Mouse (Mus musculus) thymus, postnatal 14 days (tissue): Measurements from ENCODE around the gene Slx1b.
"Not testable (repeated sequence)": the region's sequence is repeated elsewhere in the genome, so short reads cannot be mapped to it uniquely, and the experiment has no call there.

Source experiments
- DNase-seq: peaks from one replicate; pipeline ENCODE4 v3.0.0; 2021

Slx1b gene

DNA sequence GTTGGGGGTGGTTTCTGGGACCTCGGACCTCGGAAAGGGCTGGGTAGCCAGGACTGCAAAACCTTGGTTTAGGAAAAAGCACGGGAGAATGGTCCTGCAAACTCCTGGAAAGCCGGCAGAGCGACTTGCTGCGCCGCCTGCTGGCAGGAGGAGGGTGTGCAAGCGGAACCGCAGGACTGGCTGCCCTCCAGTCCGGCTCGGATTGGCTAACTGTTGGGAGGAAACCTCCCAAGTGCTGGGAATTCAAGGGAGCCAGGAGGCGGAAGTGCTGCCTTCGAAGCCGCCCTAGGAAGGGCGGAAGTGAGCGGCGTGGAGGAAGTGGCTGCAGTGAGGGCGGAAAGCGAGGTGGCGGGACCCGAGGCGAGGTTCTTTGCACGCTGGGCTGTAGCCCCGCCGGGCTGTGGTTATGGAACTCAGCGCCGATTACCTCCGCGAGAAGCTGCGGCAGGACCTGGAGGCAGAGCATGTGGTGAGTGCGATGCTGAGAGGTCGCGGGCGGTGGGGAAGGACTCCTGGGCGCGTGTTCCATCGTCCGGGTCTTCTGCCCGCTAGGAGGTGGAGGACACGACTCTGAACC lies at the start of gene Slx1b:
TSS of gene Slx1b (minus strand) at position 154 of the 577 bp plus-strand sequence.
- DNase-seq: peak; percentile 93

DNA sequence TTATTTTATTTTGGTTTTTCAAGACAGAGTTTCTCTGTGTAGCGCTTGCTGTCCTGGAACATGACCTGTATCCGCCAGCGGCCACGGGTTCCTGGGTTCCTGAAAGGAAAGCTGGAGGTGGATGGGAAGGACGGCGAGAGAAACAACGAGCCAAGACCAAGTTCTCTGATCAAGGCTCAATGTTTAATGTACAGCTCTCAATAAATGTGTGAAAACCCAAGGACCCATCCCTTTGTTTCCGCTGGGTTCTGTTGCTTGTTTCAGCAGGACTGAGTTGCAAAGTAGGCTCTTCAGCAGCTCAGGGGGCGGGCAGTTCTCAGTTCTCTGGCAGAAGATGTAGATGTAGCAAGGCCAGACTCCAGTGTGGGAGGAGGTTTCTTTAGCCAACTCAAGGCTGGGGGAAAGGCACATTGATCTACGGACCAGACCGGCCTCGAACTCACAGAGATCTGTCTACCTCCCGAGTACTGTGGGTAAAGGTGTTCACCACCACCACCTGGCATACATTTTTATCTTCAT lies 46.4 kb upstream of the Slx1b start:
- no peak for DNase-seq

DNA sequence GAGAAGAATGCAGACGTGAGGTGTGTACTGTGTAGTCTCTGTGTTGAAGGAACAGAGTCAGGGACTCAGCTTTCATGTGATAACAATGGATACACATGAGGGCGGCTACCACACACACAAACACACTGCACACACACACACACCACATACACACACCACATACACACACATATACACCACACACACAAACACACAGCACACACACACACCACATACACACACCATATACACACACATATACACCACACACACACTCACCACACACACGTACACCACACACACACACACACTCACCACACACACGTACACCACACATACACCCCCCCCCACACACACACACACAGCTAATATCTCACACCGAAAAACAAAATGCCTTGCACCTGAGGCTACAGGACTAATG lies 45.9 kb upstream of the Slx1b start:
- DNase-seq: no peak

DNA sequence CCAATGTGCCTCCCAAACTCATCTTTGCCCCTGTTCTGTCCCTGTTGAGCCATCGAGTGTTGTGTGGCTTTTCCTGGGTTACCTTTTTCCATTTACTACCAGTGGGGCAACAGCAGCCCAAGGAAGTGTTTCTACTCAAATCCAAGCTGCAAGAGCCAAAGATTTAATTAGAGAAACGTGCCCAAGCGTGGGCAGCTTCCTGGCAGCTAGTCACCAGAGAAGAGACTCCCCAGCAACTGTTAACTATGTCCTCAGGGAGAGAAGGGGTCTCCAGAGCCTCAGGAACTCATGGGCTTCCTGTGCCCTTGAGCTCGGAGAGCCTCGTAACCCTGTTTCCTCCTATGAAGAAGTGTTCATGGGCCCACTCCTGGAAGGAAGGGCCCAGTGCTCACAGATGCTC lies 45.4 kb upstream of the Slx1b start:
- DNase-seq: no peak

DNA sequence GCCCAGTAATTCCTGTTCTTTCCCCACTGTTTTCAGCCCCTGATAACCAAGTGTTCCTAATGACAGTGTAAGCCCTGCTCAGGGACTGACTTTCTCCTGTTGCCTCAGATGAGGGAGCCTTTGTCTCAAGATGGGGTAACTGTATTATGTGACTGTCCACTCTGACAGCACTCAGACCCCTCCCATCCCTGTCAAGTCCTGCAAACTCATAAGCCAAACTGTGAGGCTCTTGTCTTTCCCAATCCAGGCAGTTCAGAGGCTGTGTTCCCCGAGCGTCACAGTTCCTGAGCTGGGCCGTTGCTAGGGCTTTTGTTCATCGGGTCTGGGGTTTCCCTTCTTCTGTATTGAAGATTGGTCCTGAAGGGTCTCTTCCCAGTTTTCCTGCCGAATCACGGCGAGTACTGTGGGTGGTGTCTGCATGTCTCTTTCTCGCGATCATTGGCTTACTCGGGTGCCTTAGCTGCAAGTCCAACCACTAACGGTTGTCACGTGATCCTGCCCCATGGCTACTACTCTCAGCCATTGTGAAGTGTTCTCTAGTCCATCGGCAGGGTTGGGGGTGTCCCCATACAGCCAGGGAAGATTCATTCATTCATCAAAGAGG lies 44.6 kb upstream of the Slx1b start:
- DNase-seq: no peak

DNA sequence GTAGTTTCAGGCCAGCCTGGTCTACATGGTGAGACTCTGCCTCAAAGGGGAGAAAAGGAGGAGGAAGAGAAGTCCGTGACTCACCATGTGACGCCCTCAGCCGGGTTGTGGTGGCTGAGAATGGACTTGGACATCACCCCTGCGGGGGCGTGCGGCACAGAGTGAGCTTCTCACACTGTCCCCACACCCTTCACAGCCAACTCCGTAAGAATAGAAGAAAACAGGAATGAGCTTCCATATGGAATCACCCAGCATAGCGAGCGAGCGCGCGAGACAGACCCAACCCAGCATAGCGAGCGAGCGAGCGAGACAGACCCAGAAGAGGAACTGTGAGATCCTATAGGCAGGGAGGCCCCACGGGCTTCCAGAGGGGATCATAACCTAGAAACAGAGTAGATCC lies 44.0 kb upstream of the Slx1b start:
- DNase-seq: no peak

DNA sequence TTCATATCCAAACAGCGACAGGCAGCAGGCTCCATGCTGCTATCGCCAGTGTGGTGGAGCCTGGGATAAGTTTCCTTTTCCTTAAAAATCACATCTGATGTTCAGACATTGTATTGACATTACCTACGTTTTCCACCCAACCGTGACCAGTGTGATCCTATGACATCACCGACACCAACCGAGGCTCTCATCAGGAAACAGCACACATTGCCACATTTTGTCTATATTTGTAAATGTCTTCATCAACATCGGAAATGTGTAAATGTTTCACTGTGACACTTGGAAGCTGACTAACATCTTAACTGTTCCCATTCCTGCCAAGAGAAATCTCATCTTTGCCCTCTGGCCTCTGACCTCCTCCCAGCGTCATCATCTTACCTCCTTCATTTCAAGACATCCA lies 40.5 kb upstream of the Slx1b start:
- DNase-seq: no peak

DNA sequence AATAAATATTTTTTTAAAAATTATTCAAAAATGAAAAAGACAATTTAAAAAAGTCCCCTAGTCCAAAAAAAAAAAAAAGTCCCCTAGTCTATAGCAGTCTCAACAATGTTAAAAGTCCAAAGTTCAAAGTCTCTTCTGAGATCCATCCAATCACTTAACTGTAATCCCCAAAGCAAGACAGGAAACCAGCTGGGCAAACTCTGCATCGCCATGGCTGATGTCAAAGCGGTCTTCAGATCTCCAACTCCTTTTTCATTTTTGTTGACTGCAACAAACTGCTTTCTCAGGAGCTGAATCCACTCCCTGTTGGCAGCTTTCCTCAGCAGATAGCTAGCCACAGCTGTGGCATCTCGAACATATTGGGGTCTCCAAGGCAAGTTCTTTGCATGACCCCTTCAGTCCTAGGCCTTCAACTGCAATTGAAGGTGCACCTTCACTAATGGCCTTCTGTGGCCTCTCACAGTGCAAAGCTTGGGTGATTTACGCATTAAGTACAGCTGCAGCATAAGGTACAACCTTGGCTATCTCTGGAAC lies 34.7 kb upstream of the Slx1b start:
- not testable (repeated sequence) for DNase-seq

DNA sequence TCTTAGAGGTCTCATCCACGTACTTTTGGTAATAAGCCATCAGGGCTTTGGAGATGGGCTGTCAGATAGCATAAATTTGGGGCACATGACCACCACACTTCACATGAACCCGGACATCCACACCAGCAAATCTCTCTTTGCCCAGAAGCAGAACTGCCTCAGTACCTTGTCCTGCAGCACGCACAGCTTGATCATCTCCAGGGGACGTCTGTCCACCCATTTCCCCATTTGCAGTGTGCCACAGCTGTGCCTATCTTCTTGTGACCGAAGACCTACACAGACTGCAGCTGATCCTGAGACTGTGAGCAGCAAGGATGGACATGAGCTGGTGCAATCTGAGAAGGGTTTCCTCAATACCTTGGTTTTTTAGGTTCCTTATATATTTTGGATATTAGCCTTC lies 30.1 kb upstream of the Slx1b start:
- DNase-seq: no peak

DNA sequence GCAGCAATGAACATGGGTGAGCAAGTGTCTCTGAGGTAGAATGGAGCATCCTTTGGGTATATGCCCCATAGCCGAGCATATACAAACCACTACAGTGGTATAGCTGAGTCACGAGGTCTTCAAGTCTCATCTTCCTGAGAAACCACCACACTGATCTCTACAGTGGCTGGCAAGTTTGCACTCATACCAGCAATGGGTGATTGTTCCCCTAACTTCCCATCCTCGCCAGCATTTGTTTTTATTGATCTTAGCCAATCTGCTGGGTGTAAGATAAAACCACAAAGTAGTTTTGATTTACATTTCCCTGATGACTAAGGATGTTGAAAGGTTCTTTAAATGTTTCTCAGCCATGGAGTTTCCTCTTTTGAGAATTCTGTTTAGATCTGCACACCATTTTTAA lies 29.5 kb upstream of the Slx1b start:
- DNase-seq: no peak

DNA sequence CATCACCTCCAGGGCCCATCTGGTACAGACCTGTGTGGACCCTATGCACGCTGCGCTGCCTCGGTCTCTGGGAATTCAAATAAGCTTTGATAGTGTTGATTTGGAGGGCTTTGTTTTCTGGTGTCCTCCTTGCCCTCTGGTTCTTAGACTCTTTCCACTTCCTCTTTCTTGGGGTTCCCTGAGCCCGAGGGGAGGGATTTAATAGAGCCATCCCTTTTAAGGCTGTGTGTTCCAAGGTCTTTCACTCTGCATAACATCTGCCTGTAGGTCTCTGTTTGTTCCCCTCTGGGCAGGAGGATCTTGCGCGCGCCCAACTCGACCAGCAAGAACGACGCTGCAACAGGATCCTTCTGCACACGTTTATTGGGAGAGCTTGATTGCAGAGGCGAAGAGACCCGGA lies 26.1 kb upstream of the Slx1b start:
- DNase-seq: no peak

DNA sequence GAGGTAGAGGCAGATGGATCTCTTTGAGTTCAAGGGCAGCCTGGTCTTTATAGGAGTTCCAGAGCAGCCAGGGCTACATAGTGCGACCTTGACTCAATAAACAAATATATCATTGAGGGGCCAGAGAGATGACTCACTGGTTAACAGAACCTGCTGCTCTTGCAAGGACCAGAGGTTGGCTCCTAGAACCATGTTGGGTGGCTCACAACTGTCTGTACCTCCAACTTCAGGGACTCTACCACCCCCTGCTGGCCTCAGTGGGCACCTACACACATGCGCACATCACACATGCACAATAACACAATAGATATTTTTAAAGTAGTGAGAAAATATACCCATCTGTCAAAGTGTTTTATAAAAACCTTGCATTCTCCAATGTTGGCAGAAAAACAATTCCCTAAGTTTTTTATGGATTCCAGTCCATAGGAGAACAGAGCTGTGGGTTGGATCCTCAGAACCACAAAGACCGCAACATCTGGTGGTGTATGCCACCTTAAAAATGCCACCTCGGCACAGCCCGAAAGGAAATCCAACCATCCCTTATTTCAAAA lies 23.3 kb upstream of the Slx1b start:
- peak; percentile 45 for DNase-seq

DNA sequence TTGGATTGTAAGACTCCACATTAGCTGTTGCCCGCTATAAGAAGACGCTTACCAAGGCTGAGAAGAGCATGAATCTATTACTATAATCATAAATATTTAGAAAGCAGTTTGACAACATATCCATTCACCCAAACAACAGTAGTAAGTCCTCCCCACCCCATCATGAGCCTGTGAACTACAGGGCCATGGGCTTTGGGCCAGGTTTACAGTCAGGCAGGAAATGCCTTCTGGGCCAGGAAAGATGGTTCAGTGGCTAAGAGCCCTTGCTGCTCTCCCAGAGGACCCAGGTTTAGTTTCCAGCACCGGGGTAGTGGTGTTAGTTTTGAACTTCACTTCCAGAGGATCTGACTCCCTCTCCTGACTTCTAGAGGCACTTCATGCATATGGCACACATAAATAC lies 22.0 kb upstream of the Slx1b start:
- DNase-seq: no peak

DNA sequence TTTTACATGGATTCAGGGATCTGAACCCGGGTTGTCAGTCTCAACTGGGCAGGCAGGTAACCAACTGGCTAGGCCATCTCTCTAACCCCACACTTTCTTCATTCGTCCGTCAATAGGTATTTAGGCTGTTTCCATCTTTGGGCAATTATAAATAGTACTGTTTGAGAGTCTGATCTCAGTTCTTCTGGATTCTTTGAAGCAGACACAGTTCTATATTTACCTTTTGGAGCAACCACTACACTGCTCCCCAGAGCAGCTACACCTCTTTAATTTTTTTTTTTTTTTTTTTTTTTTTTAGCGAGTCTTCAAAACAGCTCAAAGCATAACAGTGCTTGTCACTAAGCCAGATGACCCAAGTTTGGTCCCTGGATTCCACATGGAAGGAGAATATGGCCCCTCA lies 20.1 kb upstream of the Slx1b start:
- DNase-seq: no peak

DNA sequence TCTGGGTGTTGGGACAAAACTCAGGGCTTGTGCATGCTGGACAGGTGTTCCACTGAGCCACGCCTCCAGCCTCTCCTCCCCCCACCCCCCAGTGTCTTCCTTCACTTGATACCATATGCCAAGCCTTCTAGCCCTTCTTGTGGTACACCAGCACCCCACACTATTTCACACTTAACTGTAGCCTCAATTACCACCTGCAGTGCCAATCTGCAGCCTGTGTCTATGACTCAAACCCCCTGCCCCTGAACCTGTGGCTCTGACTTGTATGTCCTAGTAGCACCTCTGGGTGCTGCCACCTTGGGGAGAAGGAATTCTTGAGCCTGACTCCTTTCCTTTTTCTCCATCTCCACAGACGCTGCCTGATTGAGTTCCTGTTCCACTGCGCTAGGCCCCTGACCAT lies 16.3 kb upstream of the Slx1b start:
- DNase-seq: peak; percentile 68

DNA sequence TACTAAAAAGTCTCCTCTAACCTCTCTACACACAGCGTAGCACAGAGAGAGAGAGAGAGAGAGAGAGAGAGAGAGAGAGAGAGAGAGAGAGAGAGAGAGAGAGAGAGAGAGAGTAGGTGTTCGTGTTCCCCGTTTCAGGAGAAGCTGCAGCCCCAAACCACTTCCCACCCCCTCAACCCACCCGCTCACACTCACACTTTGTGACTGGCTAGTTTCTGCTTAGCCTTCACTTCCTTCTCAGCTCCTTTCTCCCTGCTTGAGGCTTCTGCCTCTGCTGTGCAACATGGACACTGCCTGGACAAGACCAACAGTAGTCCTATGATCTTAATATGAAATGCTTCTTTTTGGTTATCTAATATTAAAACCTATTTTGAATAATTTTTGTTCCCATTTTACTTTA lies 14.7 kb upstream of the Slx1b start:
- DNase-seq: peak; percentile 46

DNA sequence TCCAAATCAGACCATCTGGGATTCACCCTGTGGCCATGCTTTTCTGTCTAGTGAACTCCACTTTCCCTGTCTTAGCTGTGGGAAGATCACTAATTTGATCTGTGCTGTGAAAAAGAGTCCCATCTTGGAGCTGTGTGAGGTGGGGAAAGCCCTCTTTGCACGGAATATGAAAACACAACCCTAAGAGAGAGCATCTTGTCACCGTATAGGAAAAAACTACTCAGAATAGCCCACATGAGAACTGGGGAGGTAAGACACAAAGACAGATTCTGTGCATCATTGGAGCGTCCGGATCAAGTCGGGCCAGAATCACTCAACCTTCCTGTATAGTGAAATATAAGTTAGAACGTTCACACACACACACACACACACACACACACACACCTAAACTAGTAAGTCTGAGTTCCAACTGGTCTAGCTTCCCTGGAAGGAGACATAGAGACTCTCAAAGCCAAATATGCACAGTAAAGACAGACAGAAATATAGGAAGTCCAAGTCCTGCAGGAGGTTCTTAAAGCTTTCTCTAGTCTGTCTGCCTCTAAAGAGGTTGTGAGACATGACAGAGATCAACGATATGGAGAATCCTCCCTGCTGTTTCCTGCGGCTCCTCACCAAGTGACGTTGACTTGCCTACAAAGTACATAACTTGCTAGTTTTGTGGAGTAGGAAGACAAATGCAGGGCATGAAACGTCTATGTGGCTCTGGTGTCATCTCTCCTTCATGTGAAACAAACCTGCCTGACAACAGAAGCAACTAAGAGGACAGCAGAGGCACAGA lies 12.8 kb upstream of the Slx1b start:
- DNase-seq: no peak

DNA sequence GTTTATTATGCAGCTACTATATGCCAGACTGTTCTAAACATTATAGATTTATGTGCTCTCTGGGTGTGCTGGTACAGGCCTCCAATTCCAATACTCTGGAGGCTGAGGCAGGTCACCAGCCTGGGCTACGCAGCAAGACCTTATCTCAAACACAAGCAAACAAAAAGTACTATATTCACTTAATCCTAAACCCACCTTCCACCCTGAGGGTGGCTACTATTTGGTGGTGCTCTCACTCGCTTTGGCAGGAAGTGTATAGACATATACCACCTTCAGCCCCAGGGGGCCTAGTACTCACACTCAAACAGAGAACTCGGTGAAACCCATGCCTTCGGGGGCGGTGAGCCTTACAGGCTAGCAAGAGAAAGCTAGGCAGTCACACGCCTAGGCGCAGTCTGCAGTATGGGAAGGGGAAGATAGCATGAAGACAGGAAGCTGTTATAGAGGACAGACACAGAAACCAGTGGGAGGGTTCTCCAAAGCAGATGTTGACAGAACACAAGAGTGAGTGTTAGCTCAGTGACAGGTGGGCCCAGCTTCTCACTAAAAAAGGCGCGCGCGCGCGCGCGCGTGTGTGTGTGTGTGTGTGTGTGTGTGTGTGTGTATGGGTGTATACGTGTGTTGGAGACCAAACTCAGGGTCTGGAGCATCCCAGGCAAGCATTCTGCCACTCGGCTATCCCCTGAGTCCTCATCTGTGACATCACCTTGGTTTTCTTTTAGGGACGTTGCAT lies 12.0 kb upstream of the Slx1b start, which contains the start of gene Coro1a:
TSS of gene Coro1a (minus strand) at position 346 of the 733 bp plus-strand sequence.
- DNase-seq: peak; percentile 88

DNA sequence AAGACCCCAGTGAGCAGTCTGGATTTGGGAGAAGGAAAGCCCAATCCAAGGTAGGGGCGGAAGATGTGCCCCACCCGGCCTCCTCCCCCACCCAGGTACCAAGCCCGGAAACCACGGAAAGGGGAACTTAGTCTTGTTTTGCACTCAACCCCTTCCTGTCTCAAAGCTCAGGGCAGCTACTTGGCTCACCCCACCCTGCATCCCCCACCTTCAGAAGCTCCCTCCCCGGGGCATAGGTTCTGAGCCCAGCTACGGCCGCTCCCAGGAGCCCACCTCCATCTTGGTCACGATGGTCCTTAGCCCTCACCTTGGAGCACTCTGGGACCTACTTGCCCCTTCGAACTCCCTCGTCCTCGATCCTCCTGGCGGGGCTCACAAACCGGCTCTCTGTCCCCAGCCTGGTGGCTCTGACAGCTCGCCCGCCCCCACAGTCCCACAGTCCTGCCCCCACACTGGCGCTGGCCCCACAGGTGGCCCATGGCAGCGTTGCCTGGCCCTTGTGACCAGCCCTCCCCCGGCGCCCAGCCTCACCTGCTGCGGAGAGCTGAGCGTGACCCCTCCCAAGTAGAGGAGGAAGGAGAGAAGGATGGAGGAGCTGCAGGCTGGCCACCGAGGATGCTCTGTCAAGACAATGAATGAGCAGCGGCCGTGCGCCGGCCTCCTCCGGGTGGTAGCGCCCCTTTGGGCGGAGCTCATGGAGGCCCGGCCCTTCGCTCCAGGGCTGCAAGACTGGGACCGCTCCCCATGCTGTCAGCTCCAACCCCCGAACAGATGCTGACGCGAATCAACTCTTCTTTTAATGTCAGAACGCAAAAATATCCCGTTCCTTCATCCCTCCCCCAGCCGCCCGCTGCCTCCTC lies 8.8 kb upstream of the Slx1b start:
- DNase-seq: peak; percentile 94

DNA sequence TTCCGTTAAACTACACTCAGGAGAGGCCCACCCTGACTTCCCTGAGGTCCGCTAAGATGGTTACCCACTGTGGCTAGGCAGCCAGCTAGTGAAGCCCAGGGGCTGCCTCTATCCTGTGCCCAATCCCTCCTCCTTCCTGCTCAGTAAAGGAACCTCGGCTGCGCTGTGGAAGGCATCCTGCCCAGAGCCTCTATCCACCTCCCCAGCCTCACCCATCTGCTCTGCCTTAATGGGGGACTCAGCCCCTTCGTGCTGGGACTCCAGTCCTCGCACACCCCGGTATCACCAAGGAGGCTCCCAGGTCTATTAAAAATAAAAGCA lies 8.1 kb upstream of the Slx1b start:
- peak; percentile 68 for DNase-seq

DNA sequence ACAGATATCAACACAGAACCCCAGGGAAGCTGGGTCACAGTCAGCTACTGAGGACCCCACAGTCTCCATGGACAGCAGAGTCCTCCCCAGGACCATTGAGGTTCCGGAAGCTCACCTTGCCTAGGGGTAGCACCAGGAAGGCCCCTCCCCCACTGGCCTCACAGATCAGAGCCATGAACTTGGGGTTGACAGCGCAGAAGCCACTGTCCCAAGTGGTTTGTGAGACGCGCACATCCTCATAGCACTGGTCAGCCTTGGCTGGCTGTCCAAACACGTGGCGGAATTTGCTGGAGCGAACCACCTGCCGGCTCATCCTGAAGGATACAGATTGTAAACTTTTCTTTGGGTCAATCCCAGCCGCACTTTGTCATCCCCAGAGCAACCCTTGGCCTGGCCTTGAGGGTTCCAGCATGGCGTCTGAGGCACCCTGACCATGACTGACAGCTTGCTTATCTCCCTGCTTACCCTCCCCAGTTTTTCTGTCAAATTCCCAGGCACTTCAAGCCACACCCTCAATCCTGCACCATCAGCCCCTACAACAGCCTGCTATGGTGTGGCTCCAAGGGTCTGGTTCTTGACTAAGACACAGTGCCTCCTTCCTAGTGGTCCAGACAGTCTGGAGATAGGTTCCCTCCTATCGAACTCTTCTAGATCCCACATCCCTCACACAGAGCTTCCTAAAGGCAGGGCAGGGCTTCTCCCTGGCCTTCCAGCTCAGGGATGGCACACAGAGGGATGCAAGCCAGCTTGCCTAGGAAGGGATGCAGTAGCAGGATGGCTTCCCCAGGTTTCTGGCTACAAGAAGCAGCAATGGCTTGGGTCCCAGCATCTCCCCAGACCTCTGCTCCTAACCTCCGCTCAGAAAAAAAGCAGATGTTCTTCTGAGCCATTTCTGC lies 7.5 kb upstream of the Slx1b start:
- DNase-seq: peak; percentile 86
